Mouse (Mus musculus) myocyte (in vitro differentiated cells): ENCODE data around the gene Csrp3.

Source experiments
- CEBPB ChIP-seq: IDR thresholded peaks from 2 replicates; pipeline ENCODE4 v1.6.1; 2011; ENCODE audit warnings: mild to moderate bottlenecking, moderate library complexity; ENCODE audit not compliant: poor library complexity, insufficient read depth, severe bottlenecking
- E2F4 ChIP-seq: IDR thresholded peaks from one replicate; pipeline ENCODE4 v1.6.1; 2011; ENCODE audit warnings: mild to moderate bottlenecking, control low read depth, moderate library complexity; ENCODE audit not compliant: insufficient read depth
- MAX ChIP-seq: IDR thresholded peaks from one replicate; pipeline ENCODE4 v1.6.1; 2011; ENCODE audit warnings: low read depth, mild to moderate bottlenecking, control low read depth
- MYOD1 ChIP-seq, 3 experiments: IDR thresholded peaks; one replicate each; pipeline ENCODE4 v1.6.1; 2011; ENCODE audit warnings: control low read depth in 2 of 3, low read depth in 2 of 3, mild to moderate bottlenecking in 2 of 3, moderate library complexity in 1 of 3; ENCODE audit not compliant: insufficient read length in 2 of 3, control insufficient read depth in 1 of 3
- MYOG ChIP-seq, 3 experiments: IDR thresholded peaks; one replicate each; pipeline ENCODE4 v1.6.1; 2011; ENCODE audit warnings: control low read depth in 2 of 3, low read depth in 2 of 3, mild to moderate bottlenecking in 2 of 3; ENCODE audit not compliant: insufficient read length in 2 of 3, control insufficient read depth in 1 of 3, insufficient read depth in 1 of 3
- POLR2A ChIP-seq: IDR thresholded peaks from one replicate; pipeline ENCODE4 v1.6.1; 2011; ENCODE audit warnings: low read depth, mild to moderate bottlenecking, control low read depth, moderate library complexity; ENCODE audit not compliant: insufficient read length
- POLR2AphosphoS2 ChIP-seq: IDR thresholded peaks from one replicate; pipeline ENCODE4 v1.6.1; 2011; ENCODE audit warnings: low read depth, control low read depth; ENCODE audit not compliant: insufficient read length
- REST ChIP-seq: IDR thresholded peaks from one replicate; pipeline ENCODE4 v1.6.1; 2011; ENCODE audit warnings: mild to moderate bottlenecking, control low read depth, moderate library complexity; ENCODE audit not compliant: insufficient read depth, insufficient read length
- SRF ChIP-seq: IDR thresholded peaks from one replicate; pipeline ENCODE4 v1.6.1; 2011; ENCODE audit warnings: low read depth; ENCODE audit not compliant: control insufficient read depth, insufficient read length
- TCF12 ChIP-seq: IDR thresholded peaks from one replicate; pipeline ENCODE4 v1.6.1; 2011; ENCODE audit warnings: mild to moderate bottlenecking, control low read depth; ENCODE audit not compliant: poor library complexity, insufficient read depth, severe bottlenecking
- TCF3 ChIP-seq: IDR thresholded peaks from one replicate; pipeline ENCODE4 v1.6.1; 2011; ENCODE audit warnings: low read depth, control low read depth; ENCODE audit not compliant: insufficient read length
- USF1 ChIP-seq: IDR thresholded peaks from one replicate; pipeline ENCODE4 v1.6.1; 2011; ENCODE audit warnings: low read depth, mild to moderate bottlenecking, control low read depth, moderate library complexity

DNA sequence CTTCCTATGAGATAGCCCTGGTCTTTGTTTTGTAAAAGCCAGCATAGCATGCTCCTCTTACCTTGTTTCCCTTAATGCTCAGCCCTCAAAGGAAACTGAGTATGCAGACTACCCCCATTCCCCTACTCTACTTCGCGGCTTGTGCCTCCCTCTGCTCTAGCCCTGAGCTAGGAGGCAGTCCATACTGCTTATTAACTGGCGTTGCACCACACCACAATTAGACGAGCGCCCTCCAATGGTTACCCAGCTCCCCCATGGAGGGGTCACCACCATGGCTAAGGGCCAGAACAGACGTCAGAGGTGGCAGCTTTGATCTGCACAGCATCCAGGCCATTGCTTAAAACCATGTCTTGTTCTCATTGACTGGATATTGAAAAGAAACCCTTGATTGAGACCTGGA, 1.1 kb downstream of the Csrp3 start:
- no peak for TF ChIP-seq POLR2AphosphoS2
- no peak for TF ChIP-seq TCF12
- no peak for TF ChIP-seq POLR2A
- TF ChIP-seq E2F4 = no peak
- TF ChIP-seq MYOD1 (IDR thresholded peaks at IDR 0.05; ENCODE audit: control insufficient read depth in 1 of 3, insufficient read length in 2 of 3, low read depth in 2 of 3) = no peak
- no peak for TF ChIP-seq SRF
- TF ChIP-seq MAX = no peak
- no peak for TF ChIP-seq USF1
- no peak for TF ChIP-seq MYOG (IDR thresholded peaks at IDR 0.05; ENCODE audit: control insufficient read depth in 1 of 3, insufficient read depth in 1 of 3, insufficient read length in 2 of 3, low read depth in 2 of 3)
- TF ChIP-seq TCF3 = no peak
- no peak for TF ChIP-seq CEBPB
- no peak for TF ChIP-seq REST
